Comparison of ENCODE assay signal across 13 mouse cellular contexts in the genomic region with DNA sequence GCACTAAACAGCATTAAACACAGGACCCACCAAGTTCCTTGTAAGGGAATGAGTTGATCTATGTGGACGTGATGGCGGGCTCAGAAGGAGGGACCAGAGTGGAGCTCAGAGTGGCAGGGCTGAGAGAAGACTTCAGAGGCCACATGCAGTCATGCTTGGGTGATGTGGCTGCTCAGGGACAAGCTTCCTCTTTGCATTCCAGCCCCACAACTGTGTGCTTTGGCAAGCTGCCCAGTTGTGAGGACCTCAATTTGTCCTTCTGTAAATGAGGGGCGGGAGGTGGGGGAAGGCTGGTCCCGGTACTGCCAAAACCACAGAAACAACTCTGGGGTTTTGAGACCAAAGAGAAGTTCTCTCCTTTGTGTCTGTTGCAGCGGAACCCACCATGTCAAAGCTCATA. TPM values are rescaled to one million over a fixed set of nuclear protein-coding genes. Genes with fewer than 3 reads are reported as not detected.
DNase-seq lines count a peak whose midpoint lies in the region; ATAC-seq and TF ChIP-seq lines count a peak whose summit lies in the region.
"Had no signal": no experiment of that assay in that cellular context is flagged by ENCODE, and none has a peak within 500 bp of the region (broad histone marks: within the 10 kb centered on the region; RNA-seq: fewer than 3 reads in every experiment).

No protein-coding gene starts in this region.

- TF ChIP-seq POLR2A in MEL (IDR thresholded peaks at IDR 0.05; ENCODE audit: control insufficient read depth in 1 of 2, insufficient read depth in 1 of 2, low read depth in 1 of 2, low read length in 2 of 2, poor library complexity in 1 of 2): no peak

- no peak overlapping the region for H3K4me3 ChIP-seq in heart, embryonic 12.5 days
- H3K4me3 ChIP-seq in MEL (ENCODE audit: control insufficient read depth in 1 of 2, insufficient read depth in 1 of 2, low read depth in 2 of 2, low read length in 2 of 2): no peak overlapping the region
- H3K4me3 ChIP-seq in forebrain, embryonic 16.5 days (replicated peaks; ENCODE audit: low read length): no peak overlapping the region

- TF ChIP-seq RAD21 in MEL (IDR thresholded peaks at IDR 0.05; ENCODE audit: low read depth, low read length): no peak

- no peak for DNase-seq in heart, postnatal 36 days
- peak; percentile 87 for DNase-seq in MEL (ENCODE audit: low read depth, low spot score)
- peak; percentile 6 for DNase-seq in kidney, adult 9 months
- DNase-seq in lung, postnatal 14 days: peak; percentile 16
- no peak for DNase-seq in cerebellum, adult 11-12 months
- no peak for DNase-seq in right cerebral cortex, postnatal 36 days (ENCODE audit: low spot score in 2 of 2)
- DNase-seq: cerebellum, postnatal 25 days; layer of hippocampus, postnatal 36 days had no signal

- 49% methylated on average over 5 of the region's 5 CpGs for WGBS in heart, embryonic 12.5 days
- WGBS in forebrain, embryonic 16.5 days: 55% methylated on average over 5 of the region's 5 CpGs

- TF ChIP-seq CTCF in MEL (IDR thresholded peaks at IDR 0.05 in 2 of 3, conservative IDR thresholded peaks at IDR 0.05 in 1 of 3; ENCODE audit: control insufficient read depth in 1 of 3, insufficient read depth in 1 of 3, low read depth in 2 of 3, low read length in 3 of 3, poor library complexity in 1 of 3, severe bottlenecking in 1 of 3): no peak

- peak; percentile 24 to 43; a peak in 3 of 4 replicates for TF ChIP-seq EP300 in MEL (IDR thresholded peaks at IDR 0.05; ENCODE audit: low read depth in 1 of 2, low read length in 2 of 2)

- no peaks in the 10 kb centered on the region for H3K79me2 ChIP-seq in MEL (ENCODE audit: control insufficient read depth, insufficient read depth, low read length, poor library complexity)

- peak; percentile 45 for ATAC-seq in heart, embryonic 12.5 days (ENCODE audit: insufficient number of reproducible peaks, low FRiP score)
- ATAC-seq in forebrain, embryonic 16.5 days: no peak
- ATAC-seq: activated CD4-positive, CD25-positive, alpha-beta regulatory T cell, adult 4 months; CD4-positive, CD25-positive, alpha-beta regulatory T cell, adult 4 months had no signal

- H3K27me3 ChIP-seq in heart, embryonic 12.5 days (replicated peaks): no peaks in the 10 kb centered on the region
- no peaks in the 10 kb centered on the region for H3K27me3 ChIP-seq in MEL (ENCODE audit: control insufficient read depth in 1 of 2, insufficient read depth in 2 of 2, low read length in 2 of 2)
- H3K27me3 ChIP-seq in forebrain, embryonic 16.5 days (replicated peaks; ENCODE audit: control insufficient read depth, insufficient read depth, low read length): no peaks in the 10 kb centered on the region

- peak overlapping the region; percentile 22; the same call in 1 of the 2 replicates for H3K27ac ChIP-seq in heart, embryonic 12.5 days (ENCODE audit: poor library complexity, severe bottlenecking)
- no peak overlapping the region for H3K27ac ChIP-seq in MEL (ENCODE audit: control insufficient read depth, low read depth, low read length)
- no peak overlapping the region for H3K27ac ChIP-seq in forebrain, embryonic 16.5 days (ENCODE audit: low read length)

- H3K36me3 ChIP-seq in heart, embryonic 12.5 days: no peaks in the 10 kb centered on the region
- H3K36me3 ChIP-seq in MEL (ENCODE audit: control insufficient read depth in 1 of 2, insufficient read depth in 2 of 2, low read length in 2 of 2): peaks cover 0 to 8% of the 10 kb centered on the region in 2 experiments; a peak in 1 of 4 replicates
- no peaks in the 10 kb centered on the region for H3K36me3 ChIP-seq in forebrain, embryonic 16.5 days (ENCODE audit: control insufficient read depth, insufficient read depth)

- no peak overlapping the region for H3K9ac ChIP-seq in heart, embryonic 12.5 days
- H3K9ac ChIP-seq in MEL (ENCODE audit: control insufficient read depth, low read depth, low read length, poor library complexity, severe bottlenecking): no peak overlapping the region
- no peak overlapping the region for H3K9ac ChIP-seq in forebrain, embryonic 16.5 days (replicated peaks; ENCODE audit: low read depth, low read length)

- peaks cover 25% of the 10 kb centered on the region for H3K4me1 ChIP-seq in heart, embryonic 12.5 days (replicated peaks)
- peaks cover 0 to 18% of the 10 kb centered on the region in 2 experiments for H3K4me1 ChIP-seq in MEL (ENCODE audit: control insufficient read depth in 1 of 2, insufficient read depth in 2 of 2, low read length in 2 of 2)
- 0 out of 2 replicates have a peak, but pooled peaks cover 3% of the 10 kb centered on the region for H3K4me1 ChIP-seq in forebrain, embryonic 16.5 days (replicated peaks; ENCODE audit: control insufficient read depth, insufficient read depth, low read length)

- intact Hi-C loops in heart, postnatal 36 days (cut with DNase I): no loop called here

- H3K9me3 ChIP-seq in heart, embryonic 12.5 days (replicated peaks): no peaks in the 10 kb centered on the region
- no peaks in the 10 kb centered on the region for H3K9me3 ChIP-seq in MEL (replicated peaks; ENCODE audit: insufficient read depth, low read length)
- H3K9me3 ChIP-seq in forebrain, embryonic 16.5 days (ENCODE audit: control insufficient read depth, low read length): no peaks in the 10 kb centered on the region
- H3K9me3 ChIP-seq: megakaryocyte, embryonic 14.5 days had no signal

- no peak overlapping the region for H3K4me2 ChIP-seq in heart, embryonic 12.5 days
- no peak overlapping the region for H3K4me2 ChIP-seq in forebrain, embryonic 16.5 days (ENCODE audit: low read length)

TF ChIP-seq in MEL, 35 proteins besides CTCF, POLR2A, EP300 and RAD21:
- TF ChIP-seq TBP (IDR thresholded peaks at IDR 0.05; ENCODE audit: low read depth, low read length): no peak
- TF ChIP-seq CHD1 (IDR thresholded peaks at IDR 0.05; ENCODE audit: low read depth, low read length): no peak
- TF ChIP-seq NRF1 (IDR thresholded peaks at IDR 0.05; ENCODE audit: insufficient read depth, low read depth, low read length, poor library complexity, severe bottlenecking): no peak
- 0 out of 2 replicates have a peak, but pooled peaks have one; percentile 23 for TF ChIP-seq MAZ (IDR thresholded peaks at IDR 0.05; ENCODE audit: low read depth, low read length)
- TF ChIP-seq ZMIZ1 (IDR thresholded peaks at IDR 0.05; ENCODE audit: low read depth, low read length): no peak
- TF ChIP-seq TCF12 (IDR thresholded peaks at IDR 0.05; ENCODE audit: low read depth, low read length): 0 out of 2 replicates have a peak, but pooled peaks have one; percentile 21
- no peak for TF ChIP-seq BHLHE40 (IDR thresholded peaks at IDR 0.05; ENCODE audit: borderline replicate concordance, low read depth, low read length)
- no peak for TF ChIP-seq ZC3H11A (IDR thresholded peaks at IDR 0.05; ENCODE audit: low read depth, low read length)
- TF ChIP-seq SIN3A (IDR thresholded peaks at IDR 0.05; ENCODE audit: low read length): peak; percentile 36; the same call in 1 of the 2 replicates
- TF ChIP-seq ETS1 (IDR thresholded peaks at IDR 0.05; ENCODE audit: low read depth, low read length): peak; percentile 57; the same call in 1 of the 2 replicates
- no peak for TF ChIP-seq ZNF384 (IDR thresholded peaks at IDR 0.05; ENCODE audit: low read depth, low read length)
- TF ChIP-seq E2F4 (IDR thresholded peaks at IDR 0.05; ENCODE audit: borderline replicate concordance, low read depth, low read length): no peak
- no peak for TF ChIP-seq POLR2AphosphoS2 (IDR thresholded peaks at IDR 0.05; ENCODE audit: low read length)
- TF ChIP-seq MAX (IDR thresholded peaks at IDR 0.05; ENCODE audit: low read length): 0 out of 2 replicates have a peak, but pooled peaks have one; percentile 27
- no peak for TF ChIP-seq ELF1 (IDR thresholded peaks at IDR 0.05; ENCODE audit: low read depth, low read length)
- no peak for TF ChIP-seq GABPA (IDR thresholded peaks at IDR 0.05; ENCODE audit: low read depth, low read length)
- no peak for TF ChIP-seq HCFC1 (IDR thresholded peaks at IDR 0.05; ENCODE audit: low read depth, low read length)
- no peak for TF ChIP-seq CHD2 (IDR thresholded peaks at IDR 0.05; ENCODE audit: low read length)
- TF ChIP-seq MYC (IDR thresholded peaks at IDR 0.05; ENCODE audit: low read depth, low read length): no peak
- TF ChIP-seq RCOR1 (IDR thresholded peaks at IDR 0.05; ENCODE audit: low read depth, low read length): no peak
- no peak for TF ChIP-seq NELFE (IDR thresholded peaks at IDR 0.05; ENCODE audit: low read depth, low read length)
TF ChIP-seq in MEL: peak in this region for 5.

RNA-seq across cellular contexts. Expression of gene Phykpl, which starts 33.3 kb away (rescaled TPM):
- polyA plus RNA-seq in heart, embryonic 12.5 days (2016; fragmentation: Nextera tagmentation; extraction: Ambion mirVana): 15.1 and 16.9 TPM in 2 replicates
- 10 to 100 TPM in 1 of 2 experiments, 1 to 10 TPM in 1; 9.8 to 10.2 TPM for total RNA-seq in heart, postnatal 36 days (2021)
- 17.2 and 22.7 TPM in 2 replicates for total RNA-seq in MEL (2012; rRNA removed)
- 10 to 100 TPM in 1 of 2 experiments, not detected in 1; 23.0 TPM for polyA plus RNA-seq in MEL (2012; ENCODE audit: insufficient read depth in 1 of 2, insufficient read length in 2 of 2, low read depth in 1 of 2, low replicate concordance in 2 of 2, missing spikeins in 1 of 2)
- polyA plus RNA-seq in forebrain, embryonic 16.5 days (2015; fragmentation: Nextera tagmentation; extraction: Ambion mirVana): 11.8 and 13.2 TPM in 2 replicates

RNA-seq across cellular contexts. Expression of gene Hnrnpab, which starts 55.4 kb away (rescaled TPM):
- polyA plus RNA-seq in heart, embryonic 12.5 days (2016; fragmentation: Nextera tagmentation; extraction: Ambion mirVana): 428 and 457 TPM in 2 replicates
- total RNA-seq in heart, postnatal 36 days (2021): 100 to 1,000 TPM; 135 to 143 TPM
- 894 and 908 TPM in 2 replicates for total RNA-seq in MEL (2012; rRNA removed)
- 1,000 to 10,000 TPM in 1 of 2 experiments, 100 to 1,000 TPM in 1; 184 to 1,104 TPM for polyA plus RNA-seq in MEL (2012; ENCODE audit: insufficient read depth in 1 of 2, insufficient read length in 2 of 2, low read depth in 1 of 2, low replicate concordance in 2 of 2, missing spikeins in 1 of 2)
- 441 and 518 TPM in 2 replicates for polyA plus RNA-seq in forebrain, embryonic 16.5 days (2015; fragmentation: Nextera tagmentation; extraction: Ambion mirVana)

Comparison
In these comparisons a context has a peak if more than half of its experiments do, and no peak if none do; other contexts are left out.
1. DNase-seq: peak in MEL (single experiment), kidney, adult 9 months (single experiment) and lung, postnatal 14 days (single experiment); none in heart, postnatal 36 days (0 of 2), cerebellum, adult 11-12 months (single experiment) and right cerebral cortex, postnatal 36 days (0 of 2).